Mouse (Mus musculus) midbrain, embryonic 13.5 days (tissue): ENCODE measurements at regions not wholly inside any gene's neighbourhood (a gene's known extent, or its start where the extent isn't known, plus 50 kb on each side); places are given as distances from the start of the nearest gene placed in this dataset.

Experiments
- ATAC-seq: fragments of 200-750 bp; cut with Nextera tagmentation; 2 replicates; pipeline ENCODE4 v1.8.0; 2017; ENCODE audit warnings: mild to moderate bottlenecking, moderate TSS enrichment, moderate library complexity
- H3K27ac ChIP-seq: fragments of 300-500 bp; sonication (generic); 2 replicates; pipeline ENCODE4 v1.5.1; 2015; ENCODE audit warnings: inconsistent platforms, mild to moderate bottlenecking, moderate library complexity
- H3K27me3 ChIP-seq: fragments of 300-500 bp; sonication (generic); 2 replicates; pipeline ENCODE4 v1.6.1; 2015; ENCODE audit warnings: mild to moderate bottlenecking, inconsistent platforms
- H3K36me3 ChIP-seq: fragments of 300-500 bp; sonication (generic); 2 replicates; pipeline ENCODE4 v1.6.1; 2015; ENCODE audit warnings: mild to moderate bottlenecking, inconsistent platforms
- H3K4me1 ChIP-seq: fragments of 300-500 bp; sonication (generic); replicated peaks from 2 replicates; pipeline ENCODE4 v1.6.1; 2015; ENCODE audit warnings: inconsistent platforms
- H3K4me2 ChIP-seq: fragments of 300-500 bp; sonication (generic); replicated peaks from 2 replicates; pipeline ENCODE4 v1.6.1; 2015; ENCODE audit warnings: moderate library complexity, mild to moderate bottlenecking, inconsistent platforms
- H3K4me3 ChIP-seq: fragments of 300-500 bp; sonication (generic); replicated peaks from 2 replicates; pipeline ENCODE4 v1.5.1; 2015; ENCODE audit warnings: mild to moderate bottlenecking, inconsistent platforms
- H3K9ac ChIP-seq: fragments of 300-500 bp; sonication (generic); replicated peaks from 2 replicates; pipeline ENCODE4 v1.6.1; 2015; ENCODE audit warnings: mild to moderate bottlenecking, inconsistent platforms
- H3K9me3 ChIP-seq: fragments of 300-500 bp; sonication (generic); 2 replicates; pipeline ENCODE4 v1.6.1; 2016; ENCODE audit warnings: mild to moderate bottlenecking, inconsistent platforms
- WGBS: fragments of 180-500 bp; shearing (Covaris S2); methylation state at CpG from one replicate; pipeline ENCODE4 v1.1.7; 2015; 5-methylcytosine and 5-hydroxymethylcytosine counted together

DNA sequence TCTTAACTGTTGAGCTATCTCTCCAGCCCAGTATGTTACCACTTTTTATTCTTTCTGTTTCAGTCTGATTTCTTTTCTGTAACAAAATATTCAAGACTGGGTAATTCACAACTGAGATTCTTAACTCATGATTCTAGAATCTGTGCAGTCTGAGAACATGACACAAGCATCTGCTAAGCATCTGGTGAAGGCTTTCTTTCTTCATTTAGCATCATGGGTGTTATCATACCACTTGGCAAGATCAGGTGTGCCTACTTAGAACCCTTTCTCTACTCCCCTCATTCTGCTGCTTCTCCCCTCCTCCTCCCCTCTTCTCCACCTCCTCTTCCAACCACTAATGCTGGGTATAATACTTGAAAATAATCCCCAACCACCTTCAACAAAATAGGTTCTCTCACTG is 62.1 kb upstream of the Pfn2 start:
- Histone ChIP-seq H3K9me3 (no peaks in the 10 kb centered on the region), H3K4me2 (no peak overlapping the region), H3K4me3 (no peak overlapping the region), H3K36me3 (no peaks in the 10 kb centered on the region), H3K27ac (no peak overlapping the region), H3K4me1 (no peaks in the 10 kb centered on the region), H3K9ac (no peak overlapping the region), H3K27me3 (no peaks in the 10 kb centered on the region)
- no peak for ATAC-seq

DNA sequence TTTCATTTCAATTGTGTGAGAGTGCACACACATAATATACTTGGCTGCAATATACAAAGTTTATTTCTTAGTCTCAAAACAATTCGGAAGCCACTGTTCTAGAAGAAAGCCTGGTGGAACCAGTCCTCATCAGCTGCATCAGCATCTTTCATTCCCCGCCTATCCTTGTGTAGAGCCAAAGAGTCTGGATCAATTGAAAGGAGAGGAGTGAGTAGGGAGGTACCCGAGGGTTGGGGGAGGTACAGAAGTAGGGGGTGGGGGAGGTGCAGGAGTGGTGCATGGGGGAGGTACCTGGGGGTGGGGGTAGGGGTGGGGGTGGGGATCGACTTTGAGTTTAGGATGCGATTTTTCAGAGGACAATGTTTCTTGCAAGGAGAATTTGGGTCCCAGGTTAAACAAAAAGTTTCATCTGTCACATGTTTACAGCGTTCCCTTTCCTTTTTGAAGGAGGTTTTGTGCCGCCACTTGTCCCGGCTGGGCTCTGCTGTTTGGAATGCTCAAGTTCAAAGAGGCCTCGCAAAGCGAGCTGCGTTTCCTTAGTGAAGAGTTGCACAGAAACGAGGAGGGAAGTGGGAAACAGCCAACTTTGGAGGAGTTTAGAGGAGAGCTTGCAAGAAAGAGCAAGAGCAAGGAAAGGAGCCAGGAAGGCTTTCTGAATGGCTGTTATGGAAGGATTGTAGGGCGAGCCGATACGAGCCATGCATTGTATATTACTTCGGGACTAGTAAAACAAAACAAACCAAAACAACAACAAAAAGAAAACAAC is 64.1 kb upstream of the Pfn2 start:
- H3K4me2 ChIP-seq = peak overlapping the region; percentile 9; the same call in 1 of the 2 replicates
- no peaks in the 10 kb centered on the region for H3K27me3 ChIP-seq
- ATAC-seq = 0 out of 2 replicates have a peak, but pooled peaks have one; percentile 30
- no peaks in the 10 kb centered on the region for H3K4me1 ChIP-seq
- no peak overlapping the region for H3K27ac ChIP-seq
- H3K4me3 ChIP-seq = no peak overlapping the region; the same call in 1 of the 2 replicates
- H3K9me3 ChIP-seq = no peaks in the 10 kb centered on the region
- H3K36me3 ChIP-seq = no peaks in the 10 kb centered on the region
- WGBS = 28% methylated on average over 16 of the region's 16 CpGs
- no peak overlapping the region for H3K9ac ChIP-seq

DNA sequence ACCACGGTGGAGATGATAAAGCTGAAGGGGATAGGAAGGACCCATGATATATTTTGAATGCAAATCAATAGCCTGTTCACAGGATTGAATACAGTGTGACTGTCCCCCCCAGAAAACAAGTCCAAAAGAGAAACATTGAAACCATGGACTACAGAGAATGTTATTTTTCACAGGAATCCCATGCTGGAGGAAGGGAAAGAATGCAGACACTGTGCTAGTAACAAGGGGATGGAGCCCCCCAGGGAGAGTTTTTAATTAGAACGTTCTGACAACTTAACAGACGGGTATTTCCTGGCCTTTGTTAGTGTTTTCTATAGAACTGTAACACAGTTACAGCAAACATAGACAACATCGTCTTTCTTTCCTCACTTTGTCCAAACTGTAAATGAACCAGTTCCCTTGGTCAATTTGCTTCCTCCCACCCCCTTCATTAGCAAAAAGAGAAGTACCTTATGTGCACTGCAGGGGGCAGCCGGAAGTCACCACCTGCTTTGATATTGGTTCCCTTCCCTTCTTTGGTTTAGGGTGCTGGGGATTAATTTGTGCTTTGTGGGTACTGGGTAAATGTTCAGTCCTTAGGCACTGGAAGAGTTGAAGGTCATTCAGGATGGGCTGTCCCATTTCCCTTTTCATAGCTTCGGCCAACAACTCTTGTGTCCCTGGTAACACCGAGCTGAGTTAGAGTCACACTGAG is 64.9 kb upstream of the Pfn2 start:
- no peaks in the 10 kb centered on the region for H3K4me1 ChIP-seq
- H3K4me2 ChIP-seq = no peak overlapping the region
- H3K36me3 ChIP-seq = no peaks in the 10 kb centered on the region
- H3K27me3 ChIP-seq = no peaks in the 10 kb centered on the region
- ATAC-seq = no peak
- no peak overlapping the region for H3K9ac ChIP-seq
- 67% methylated on average over 7 of the region's 7 CpGs for WGBS
- H3K9me3 ChIP-seq = no peaks in the 10 kb centered on the region
- H3K4me3 ChIP-seq = no peak overlapping the region
- H3K27ac ChIP-seq = no peak overlapping the region

DNA sequence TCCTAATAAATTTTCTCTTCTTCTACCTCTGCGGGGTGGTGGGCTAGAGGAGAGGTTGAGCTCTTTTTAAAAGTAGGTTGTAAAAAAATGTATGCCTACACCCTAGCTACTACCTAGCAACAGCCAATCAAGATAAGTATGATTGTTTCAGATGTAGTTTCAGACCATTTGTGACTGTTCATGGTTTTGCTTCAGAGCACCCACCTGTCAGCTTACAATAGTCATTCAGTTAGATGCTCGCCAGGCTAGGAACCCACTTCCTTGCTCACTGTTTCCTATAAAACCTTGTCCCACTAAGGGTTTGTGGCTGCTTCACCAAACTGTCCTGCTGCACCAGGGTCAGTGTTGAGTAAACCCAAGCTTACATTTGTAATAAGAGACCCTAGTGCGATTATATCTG is 66.8 kb upstream of the Pfn2 start:
- ATAC-seq = no peak
- H3K9me3 ChIP-seq = no peaks in the 10 kb centered on the region
- H3K4me2 ChIP-seq = no peak overlapping the region
- H3K27ac ChIP-seq = no peak overlapping the region
- no peaks in the 10 kb centered on the region for H3K36me3 ChIP-seq
- H3K9ac ChIP-seq = no peak overlapping the region
- WGBS = 94% methylated on average over 3 of the region's 3 CpGs
- peaks cover 4% of the 10 kb centered on the region; the same call in 1 of the 2 replicates for H3K4me1 ChIP-seq
- H3K27me3 ChIP-seq = no peaks in the 10 kb centered on the region
- H3K4me3 ChIP-seq = no peak overlapping the region

DNA sequence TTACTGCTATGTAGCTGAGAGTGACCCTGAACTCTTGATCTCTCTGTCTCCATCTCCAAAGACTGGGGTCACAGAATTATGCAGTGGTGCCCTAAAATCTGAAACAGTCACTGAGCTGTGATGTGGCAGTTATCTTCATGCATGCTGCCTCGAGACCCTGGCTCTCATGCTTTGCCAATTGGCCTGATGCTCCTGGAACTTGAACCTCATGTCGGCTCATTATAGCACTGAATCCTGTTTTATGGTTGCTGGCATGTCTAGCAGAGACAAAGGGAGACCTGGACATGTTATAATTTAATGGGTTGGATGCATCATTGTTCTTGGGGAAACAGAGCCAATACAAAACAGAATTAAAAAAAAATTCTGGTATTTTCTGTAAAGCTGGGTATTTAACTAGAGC is 71.0 kb upstream of the Pfn2 start:
- no peak for ATAC-seq
- no peak overlapping the region for H3K27ac ChIP-seq

DNA sequence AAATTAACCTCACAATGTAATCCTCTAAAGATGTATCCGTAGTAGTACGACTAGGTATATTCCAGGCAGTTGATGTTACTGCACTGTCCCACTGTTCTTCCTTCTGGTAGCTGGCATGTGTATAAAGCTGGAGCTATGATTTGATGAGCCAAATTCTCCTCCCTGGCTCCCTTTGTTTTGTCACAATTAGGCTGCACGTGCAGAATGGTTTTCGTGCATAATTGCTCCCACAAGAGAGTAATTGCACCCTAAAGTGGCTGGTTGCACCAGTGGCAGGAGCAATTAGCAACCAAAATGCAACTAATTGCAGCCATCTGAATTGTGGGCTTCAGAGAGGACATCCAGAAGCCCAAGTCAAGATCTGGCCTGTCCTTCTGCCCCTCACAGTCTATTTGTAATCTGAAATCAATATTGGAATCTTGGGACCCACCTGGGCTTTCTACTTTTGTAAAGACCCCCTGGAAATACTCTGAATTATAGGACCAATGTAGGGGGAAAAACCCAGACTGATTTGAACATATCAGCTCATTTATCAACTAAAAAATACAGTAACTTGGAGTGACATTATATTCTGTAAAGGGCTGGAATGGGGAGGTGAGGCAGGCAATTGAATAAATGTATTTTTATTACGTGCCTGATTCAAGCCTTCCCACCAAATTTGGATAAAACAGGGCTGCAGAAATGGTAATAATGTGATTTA is 71.7 kb upstream of the Pfn2 start:
- Histone ChIP-seq H3K27me3 (no peaks in the 10 kb centered on the region), H3K4me2 (no peak overlapping the region), H3K9me3 (no peaks in the 10 kb centered on the region), H3K9ac (no peak overlapping the region), H3K36me3 (no peaks in the 10 kb centered on the region), H3K4me1 (peaks cover 4% of the 10 kb centered on the region; the same call in 1 of the 2 replicates), H3K27ac (no peak overlapping the region), H3K4me3 (no peak overlapping the region)
- WGBS = 62% methylated on average over 5 of the region's 5 CpGs
- ATAC-seq = peak; percentile 30; the same call in 1 of the 2 replicates

More for the DNA sequence above, 71.0 kb upstream of the Pfn2 start:
- Histone ChIP-seq H3K4me3 (no peak overlapping the region), H3K9me3 (no peaks in the 10 kb centered on the region), H3K4me1 (peaks cover 4% of the 10 kb centered on the region; the same call in 1 of the 2 replicates), H3K9ac (no peak overlapping the region), H3K4me2 (no peak overlapping the region), H3K36me3 (no peaks in the 10 kb centered on the region), H3K27me3 (no peaks in the 10 kb centered on the region)
- WGBS = 64% methylated on average over 2 of the region's 2 CpGs

DNA sequence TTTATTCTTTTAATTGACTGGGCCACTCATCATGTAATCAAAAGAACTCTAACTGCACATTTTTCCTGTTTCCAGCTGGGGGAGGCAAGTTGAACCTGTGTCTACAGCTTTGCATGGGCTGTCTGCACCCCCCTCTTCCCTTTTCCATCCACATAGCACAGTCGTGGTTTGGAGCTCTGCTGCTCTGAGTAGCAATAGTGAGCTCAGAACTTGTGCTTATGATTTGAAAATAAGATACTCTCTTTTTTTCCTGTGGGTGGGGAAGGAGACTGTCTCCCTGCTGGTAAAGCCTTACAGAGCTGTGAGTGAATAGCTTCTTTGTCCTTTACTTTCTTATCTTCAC is 72.2 kb upstream of the Pfn2 start:
- no peak for ATAC-seq
- Histone ChIP-seq H3K27ac (no peak overlapping the region), H3K4me1 (peaks cover 4% of the 10 kb centered on the region; the same call in 1 of the 2 replicates), H3K36me3 (no peaks in the 10 kb centered on the region), H3K9ac (no peak overlapping the region), H3K27me3 (no peaks in the 10 kb centered on the region), H3K4me2 (no peak overlapping the region), H3K9me3 (no peaks in the 10 kb centered on the region), H3K4me3 (no peak overlapping the region)
- 44% methylated on average over 1 of the region's 1 CpGs for WGBS

DNA sequence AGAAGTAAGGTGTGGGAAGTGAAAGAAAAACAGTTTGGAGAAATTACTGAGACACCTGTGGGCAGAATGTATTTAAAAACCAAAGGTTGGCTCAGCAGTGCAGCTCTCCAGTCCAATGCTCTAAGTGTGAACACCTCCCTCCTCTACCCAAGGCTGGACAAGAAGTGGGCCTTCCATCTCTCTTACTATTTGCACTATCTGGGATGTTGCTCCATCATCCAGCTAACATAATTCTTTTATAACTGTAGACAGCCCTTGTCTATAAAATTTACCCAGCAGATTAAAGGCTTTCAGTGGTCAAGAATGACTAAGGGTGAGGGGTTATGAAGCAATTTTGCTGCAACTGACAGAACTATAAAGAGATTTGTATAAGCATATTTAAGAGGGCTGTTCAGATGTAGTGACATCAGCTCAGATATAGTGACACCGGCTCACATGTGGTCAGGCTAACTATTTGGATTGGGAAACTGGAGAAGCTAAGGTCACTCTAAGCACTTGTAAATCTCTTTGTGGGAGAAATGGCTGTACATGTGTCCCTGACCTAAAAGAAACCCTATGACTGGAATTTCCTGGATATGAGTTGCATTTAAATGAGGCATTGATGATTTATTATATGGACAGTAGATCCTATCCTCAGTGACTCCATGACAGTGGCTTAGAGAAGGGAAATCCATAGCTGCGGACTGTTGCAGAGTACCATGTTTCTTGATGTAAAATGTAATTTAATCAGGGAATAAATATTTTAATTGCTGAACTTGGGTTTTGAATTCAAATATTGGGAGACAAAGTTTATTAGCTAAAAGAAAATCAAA is 73.4 kb upstream of the Pfn2 start:
- Histone ChIP-seq H3K27ac (no peak overlapping the region), H3K4me1 (peaks cover 4% of the 10 kb centered on the region; the same call in 1 of the 2 replicates), H3K4me3 (no peak overlapping the region), H3K9ac (no peak overlapping the region), H3K4me2 (no peak overlapping the region), H3K9me3 (no peaks in the 10 kb centered on the region), H3K36me3 (no peaks in the 10 kb centered on the region), H3K27me3 (no peaks in the 10 kb centered on the region)
- ATAC-seq = no peak
- 96% methylated on average over 2 of the region's 2 CpGs for WGBS

DNA sequence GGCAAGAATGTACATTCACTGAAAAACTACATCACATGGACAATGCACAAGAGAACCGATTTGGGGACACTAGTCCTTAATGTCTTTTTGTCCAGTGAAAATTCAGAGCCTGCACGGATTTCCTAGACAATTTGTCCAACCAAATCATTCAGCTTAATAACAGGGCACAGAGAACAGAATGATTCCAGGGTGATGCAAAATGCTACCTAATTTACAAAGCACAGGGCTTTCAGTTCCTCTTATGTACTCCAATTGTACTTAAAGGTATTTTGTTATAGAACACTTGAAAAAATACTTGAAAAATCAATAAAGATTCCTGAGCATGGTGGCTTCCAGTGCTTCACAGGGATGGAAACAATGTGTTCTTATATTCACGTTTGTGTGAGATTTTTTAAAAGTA is 75.2 kb upstream of the Pfn2 start:
- no peak overlapping the region for H3K9ac ChIP-seq
- no peak for ATAC-seq
- no peaks in the 10 kb centered on the region for H3K36me3 ChIP-seq
- 75% methylated on average over 3 of the region's 3 CpGs for WGBS
- no peaks in the 10 kb centered on the region for H3K27me3 ChIP-seq
- peaks cover 4% of the 10 kb centered on the region; the same call in 1 of the 2 replicates for H3K4me1 ChIP-seq
- no peaks in the 10 kb centered on the region for H3K9me3 ChIP-seq
- H3K4me3 ChIP-seq = no peak overlapping the region
- no peak overlapping the region for H3K27ac ChIP-seq
- no peak overlapping the region for H3K4me2 ChIP-seq

DNA sequence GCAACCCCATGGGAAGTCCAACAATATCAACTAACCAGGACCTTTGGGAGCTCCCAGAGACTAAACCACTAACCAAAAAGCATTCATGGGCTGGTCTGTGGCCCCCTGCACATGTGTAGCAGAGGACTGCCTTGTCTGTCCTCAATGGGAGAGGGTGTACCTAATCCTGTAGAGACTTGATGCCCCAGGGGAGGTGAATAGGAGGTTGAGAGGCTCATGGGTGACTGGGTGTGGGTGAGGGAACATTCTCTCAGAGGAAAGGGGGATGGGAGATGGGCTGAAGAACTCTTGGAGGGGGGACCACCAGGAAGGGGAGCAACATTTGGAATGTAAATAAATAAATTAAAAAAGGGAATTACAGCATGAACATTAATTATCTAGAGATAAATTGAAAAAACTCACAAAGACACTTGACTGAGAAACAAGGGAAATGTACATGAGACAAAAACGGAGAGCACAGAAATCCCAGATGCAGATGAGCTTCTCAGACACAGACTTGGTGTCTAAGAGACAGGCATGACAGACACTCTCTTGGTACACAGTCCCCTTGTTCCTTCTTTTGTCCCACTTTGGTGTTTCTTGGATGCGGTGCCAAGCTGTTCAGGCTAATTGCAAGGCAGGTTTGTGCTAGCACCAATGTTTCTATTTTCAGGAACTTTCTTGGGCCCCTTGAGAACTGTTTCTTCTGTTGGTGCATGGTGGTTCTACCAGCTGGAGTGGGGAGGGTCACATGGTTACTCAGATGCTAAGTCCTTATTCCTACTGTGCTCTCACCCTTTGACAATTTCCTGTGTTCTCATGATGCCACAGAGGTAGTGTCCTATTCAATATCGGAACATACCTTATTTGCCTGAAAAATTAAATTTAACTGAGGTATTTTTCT is 85.0 kb upstream of the Pfn2 start:
- 81% methylated on average over 3 of the region's 3 CpGs for WGBS
- no peak overlapping the region for H3K4me3 ChIP-seq
- no peaks in the 10 kb centered on the region for H3K4me1 ChIP-seq
- no peaks in the 10 kb centered on the region; the same call in 1 of the 2 replicates for H3K9me3 ChIP-seq
- no peak overlapping the region for H3K27ac ChIP-seq
- no peaks in the 10 kb centered on the region for H3K27me3 ChIP-seq
- 0 out of 2 replicates have a peak, but pooled peaks have one; percentile 34 for ATAC-seq
- no peak overlapping the region for H3K4me2 ChIP-seq
- H3K9ac ChIP-seq = no peak overlapping the region
- H3K36me3 ChIP-seq = no peaks in the 10 kb centered on the region

DNA sequence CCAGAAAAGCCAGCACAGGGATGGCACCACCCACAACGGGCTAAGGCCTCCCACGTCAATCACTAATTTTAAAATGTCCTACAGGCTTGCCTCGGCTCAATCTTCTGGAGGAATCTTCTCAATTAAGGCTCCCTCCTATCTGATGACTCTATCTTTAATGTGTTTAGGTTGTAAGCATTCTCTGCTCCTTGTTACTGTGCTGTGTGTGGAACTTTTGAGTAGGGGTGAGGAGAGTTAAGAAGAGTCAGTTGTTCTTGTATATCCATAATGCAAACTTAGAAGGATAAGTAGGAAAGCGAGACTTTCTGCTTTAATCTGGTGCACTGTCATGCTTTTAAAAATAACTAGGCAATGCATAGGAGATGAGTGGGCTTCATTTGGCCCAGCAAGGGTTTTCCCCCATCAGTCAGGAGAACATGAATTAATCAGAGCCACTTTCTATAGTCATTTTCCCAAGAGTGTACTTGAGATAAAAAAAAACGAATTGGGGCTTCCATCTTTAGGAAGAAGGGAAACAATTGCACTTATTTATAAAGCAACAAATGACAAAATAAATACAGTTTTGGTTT is 87.2 kb upstream of the Pfn2 start:
- H3K27ac ChIP-seq = no peak overlapping the region
- H3K27me3 ChIP-seq = no peaks in the 10 kb centered on the region
- no peaks in the 10 kb centered on the region for H3K36me3 ChIP-seq
- no peak overlapping the region for H3K4me2 ChIP-seq
- H3K4me3 ChIP-seq = no peak overlapping the region
- H3K9me3 ChIP-seq = no peaks in the 10 kb centered on the region; the same call in 1 of the 2 replicates
- 66% methylated on average over 5 of the region's 5 CpGs for WGBS
- no peak overlapping the region for H3K9ac ChIP-seq
- ATAC-seq = no peak
- no peaks in the 10 kb centered on the region for H3K4me1 ChIP-seq
